Mouse (Mus musculus) C2C12 (cell line): ENCODE measurements around the gene Cdkn2d. TPM values are rescaled to one million over a fixed set of nuclear protein-coding genes. Genes with fewer than 3 reads are reported as not detected.

ENCODE experiments used
- H3K27me3 ChIP-seq: one replicate; pipeline ENCODE4 v1.6.1; 2011; ENCODE audit not compliant: control insufficient read depth, insufficient read depth, insufficient read length
- H3K36me3 ChIP-seq: one replicate; pipeline ENCODE4 v1.6.1; 2011; ENCODE audit not compliant: control insufficient read depth, insufficient read depth
- H3K4me3 ChIP-seq: one replicate; pipeline ENCODE4 v1.5.1; 2011; ENCODE audit warnings: mild to moderate bottlenecking, control low read depth; ENCODE audit not compliant: poor library complexity, insufficient read depth, severe bottlenecking
- H3K79me2 ChIP-seq: one replicate; pipeline ENCODE4 v1.6.1; 2011; ENCODE audit not compliant: control insufficient read depth, insufficient read depth
- H3K79me3 ChIP-seq: one replicate; pipeline ENCODE4 v1.6.1; 2011; ENCODE audit warnings: low read depth, control low read depth
- H3ac ChIP-seq: one replicate; pipeline ENCODE3; 2011; ENCODE audit warnings: low read depth; ENCODE audit not compliant: control insufficient read depth, insufficient read length
- CEBPB ChIP-seq: IDR thresholded peaks from one replicate; pipeline ENCODE4 v1.6.1; 2011; ENCODE audit warnings: low read depth, mild to moderate bottlenecking, control low read depth, moderate library complexity
- CTCF ChIP-seq: IDR thresholded peaks from one replicate; pipeline ENCODE4 v1.5.1; 2011; ENCODE audit not compliant: control insufficient read depth, insufficient read depth, insufficient read length
- FOSL1 ChIP-seq: IDR thresholded peaks from one replicate; pipeline ENCODE4 v1.8.0; 2011; ENCODE audit warnings: mild to moderate bottlenecking, low read length; ENCODE audit not compliant: poor library complexity, insufficient read depth, severe bottlenecking
- MAX ChIP-seq: IDR thresholded peaks from one replicate; pipeline ENCODE4 v1.6.1; 2011; ENCODE audit warnings: mild to moderate bottlenecking, control low read depth
- MYOD1 ChIP-seq: IDR thresholded peaks from one replicate; pipeline ENCODE4 v1.6.1; 2011; ENCODE audit warnings: low read depth; ENCODE audit not compliant: control insufficient read depth, insufficient read length
- MYOG ChIP-seq: IDR thresholded peaks from one replicate; pipeline ENCODE4 v1.6.1; 2011; ENCODE audit not compliant: control insufficient read depth, insufficient read length; ENCODE audit errors: extremely low read depth
- USF1 ChIP-seq: IDR thresholded peaks from one replicate; pipeline ENCODE4 v1.6.1; 2011; ENCODE audit warnings: low read depth, mild to moderate bottlenecking, control low read depth, moderate library complexity
- polyA plus RNA-seq: library from polyadenylated mRNA; unstranded; fragments of >200 nt; fragmentation: generic; extraction: Trizol; gene quantifications from one replicate; pipeline ENCODE4 v1.2.1, GENCODE M21; 2012; ENCODE audit warnings: missing spikeins

The Cdkn2d gene
- polyA plus RNA-seq, 1 experiment: 49.4 TPM

DNA sequence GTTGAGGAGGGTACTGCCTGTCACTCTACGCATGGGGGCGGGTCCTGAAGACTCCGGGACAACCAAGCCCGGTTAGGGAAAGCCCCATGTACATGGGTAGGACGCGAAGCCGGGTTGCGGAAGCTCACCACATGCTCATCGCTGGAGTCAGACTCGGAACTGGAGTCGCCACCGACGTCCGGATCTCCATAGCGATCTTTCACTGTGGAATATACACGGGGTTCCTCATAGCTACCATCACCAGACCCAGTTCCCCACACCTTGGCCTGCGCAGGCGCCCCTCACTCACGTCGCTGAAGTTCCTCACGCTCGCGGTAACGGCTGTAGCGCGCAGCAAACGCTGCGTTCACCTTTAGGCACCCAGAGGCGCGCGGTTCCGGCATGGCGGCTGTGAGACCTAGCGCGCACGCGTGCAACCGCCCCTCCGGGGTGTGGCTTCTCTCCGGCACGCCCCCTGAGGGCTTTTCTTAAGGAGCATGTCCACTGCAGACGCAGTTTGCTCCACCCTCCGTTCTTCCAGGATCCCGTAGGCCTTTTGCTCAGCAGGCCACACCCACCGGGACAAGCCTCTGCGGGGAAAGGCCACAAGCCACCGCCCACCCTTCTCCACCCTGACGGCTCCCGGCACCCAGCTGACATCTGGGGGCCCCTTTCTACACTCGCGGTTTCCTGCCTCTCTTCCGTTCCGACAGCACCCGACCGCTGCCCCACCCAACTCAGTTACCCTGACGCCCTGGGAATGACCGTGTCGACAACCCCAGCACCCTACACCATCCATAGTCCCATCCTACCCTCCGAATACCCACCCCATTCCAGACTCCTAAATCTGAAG is 3.4 kb downstream of the Cdkn2d start, which contains the start of gene Kri1:
Gene Kri1 (minus strand): TSS at position 399 of the 832 bp plus-strand sequence.
- Histone ChIP-seq H3K36me3 (peaks cover 19% of the 10 kb centered on the region), H3K27me3 (no peaks in the 10 kb centered on the region), H3ac (peak within 1 kb of the TSS; percentile 80), H3K79me3 (peaks cover 31% of the 10 kb centered on the region), H3K79me2 (peaks cover 50% of the 10 kb centered on the region), H3K4me3 (peak within 1 kb of the TSS; percentile 86)
- TF ChIP-seq MAX: peak; percentile 59
- TF ChIP-seq MYOD1: no peak

DNA sequence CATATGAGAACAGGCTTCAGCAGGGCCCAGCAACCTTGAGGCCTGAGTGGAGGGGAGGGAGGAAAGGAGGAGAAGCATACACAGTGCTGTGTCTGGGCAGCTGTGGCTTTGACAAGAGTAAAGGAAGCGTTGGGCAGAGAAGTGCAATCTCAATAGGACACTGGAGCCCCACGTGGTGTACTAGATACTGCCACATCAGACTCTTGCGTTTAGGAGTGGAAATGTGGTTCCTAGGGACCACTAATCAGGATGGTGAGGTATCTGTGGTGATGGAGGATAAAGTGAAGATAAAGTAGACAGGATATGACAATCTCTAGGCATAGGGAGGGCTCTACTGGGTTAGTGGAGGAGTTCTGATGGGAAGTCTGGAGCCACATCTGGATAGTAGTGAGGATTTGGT is 4.5 kb downstream of the Cdkn2d start:
- H3K79me2 ChIP-seq: peaks cover 50% of the 10 kb centered on the region
- peaks cover 28% of the 10 kb centered on the region for H3K36me3 ChIP-seq
- H3K27me3 ChIP-seq: no peaks in the 10 kb centered on the region
- H3K79me3 ChIP-seq: peaks cover 31% of the 10 kb centered on the region
- H3K4me3 ChIP-seq: no peak overlapping the region
- no peak for TF ChIP-seq FOSL1
- no peak for TF ChIP-seq CTCF
- TF ChIP-seq CEBPB: no peak
- no peak for TF ChIP-seq MYOG
- TF ChIP-seq MAX: no peak
- TF ChIP-seq MYOD1: no peak
- TF ChIP-seq USF1: no peak
- peak overlapping the region; percentile 53 for H3ac ChIP-seq

DNA sequence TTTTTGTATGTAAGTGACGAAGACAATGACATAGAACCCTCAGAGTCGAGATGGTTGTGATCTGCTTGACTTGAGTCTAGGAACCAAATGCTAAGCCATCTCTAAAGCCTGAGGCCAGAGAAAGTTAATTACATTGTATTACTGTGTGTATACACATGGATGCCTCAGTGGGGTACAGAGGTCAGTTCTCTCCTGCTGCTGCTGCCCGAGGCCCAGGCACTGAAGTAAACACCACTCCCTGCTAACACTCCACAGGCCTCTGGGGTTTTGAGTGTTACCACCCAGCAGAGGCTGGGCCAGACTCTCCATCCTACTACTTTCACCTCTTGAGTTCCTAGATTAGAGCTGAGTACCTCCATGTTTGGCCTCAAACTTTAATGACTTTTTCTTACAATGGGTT is 7.2 kb downstream of the Cdkn2d start:
- Histone ChIP-seq H3K79me2 (peaks cover 32% of the 10 kb centered on the region), H3K36me3 (peaks cover 51% of the 10 kb centered on the region), H3K4me3 (no peak overlapping the region), H3K27me3 (no peaks in the 10 kb centered on the region), H3K79me3 (peaks cover 17% of the 10 kb centered on the region), H3ac (no peak overlapping the region)
- no peak for TF ChIP-seq USF1
- no peak for TF ChIP-seq MYOD1
- no peak for TF ChIP-seq FOSL1
- no peak for TF ChIP-seq MAX
- TF ChIP-seq CTCF: no peak
- TF ChIP-seq MYOG: no peak
- TF ChIP-seq CEBPB: no peak

DNA sequence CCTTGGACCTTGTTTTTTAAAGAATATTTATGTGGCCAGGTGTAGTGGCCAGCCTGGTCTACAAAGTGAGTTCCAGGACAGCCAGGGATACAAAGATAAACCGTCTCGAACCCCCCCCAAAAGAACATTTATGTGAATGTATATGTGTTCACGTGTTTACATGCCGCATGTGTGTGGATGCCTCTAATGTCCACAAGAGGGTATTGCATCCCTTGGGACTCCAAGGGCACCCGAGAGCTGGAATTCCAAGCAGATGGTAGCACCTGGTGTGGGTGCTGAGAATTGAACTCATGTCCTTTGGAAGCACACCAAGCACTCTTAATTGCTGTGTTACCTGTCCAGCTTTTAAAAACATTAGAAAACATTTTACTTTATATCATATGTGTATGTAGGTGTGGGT is 7.6 kb downstream of the Cdkn2d start:
- peaks cover 14% of the 10 kb centered on the region for H3K79me3 ChIP-seq
- no peak for TF ChIP-seq FOSL1
- no peak for TF ChIP-seq MYOD1
- TF ChIP-seq MAX: no peak
- no peak for TF ChIP-seq USF1
- TF ChIP-seq CEBPB: no peak
- no peak for TF ChIP-seq CTCF
- no peak for TF ChIP-seq MYOG
- no peak overlapping the region for H3K4me3 ChIP-seq
- H3ac ChIP-seq: no peak overlapping the region
- no peaks in the 10 kb centered on the region for H3K27me3 ChIP-seq
- H3K79me2 ChIP-seq: peaks cover 29% of the 10 kb centered on the region
- peaks cover 55% of the 10 kb centered on the region for H3K36me3 ChIP-seq

DNA sequence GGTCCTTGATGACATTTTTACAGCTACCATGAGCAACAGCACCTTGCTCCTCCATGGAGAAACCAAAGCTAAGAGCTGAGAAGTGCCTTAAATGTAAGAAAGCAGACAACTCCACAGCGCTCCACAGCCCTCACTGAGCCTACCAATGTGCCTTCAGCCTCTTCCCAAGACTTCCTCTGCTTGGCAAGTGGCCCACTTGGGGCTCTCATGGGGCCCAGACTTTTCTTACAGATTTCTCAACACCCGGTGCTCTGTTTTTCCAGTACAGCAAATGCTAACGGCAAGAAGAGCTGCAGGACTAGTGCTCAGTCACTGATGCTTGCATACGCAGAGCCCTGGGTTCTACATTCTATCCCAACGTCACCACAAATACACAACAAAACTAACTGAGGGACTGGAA is 13.4 kb downstream of the Cdkn2d start:
- no peaks in the 10 kb centered on the region for H3K27me3 ChIP-seq
- TF ChIP-seq MYOD1 (no peak), MYOG (no peak), CTCF (no peak), CEBPB (no peak), USF1 (no peak), FOSL1 (no peak), MAX (no peak)
- H3K36me3 ChIP-seq: peaks cover 92% of the 10 kb centered on the region
- H3K4me3 ChIP-seq: no peak overlapping the region
- no peak overlapping the region for H3ac ChIP-seq
- H3K79me3 ChIP-seq: peaks cover 1% of the 10 kb centered on the region
- no peaks in the 10 kb centered on the region for H3K79me2 ChIP-seq

DNA sequence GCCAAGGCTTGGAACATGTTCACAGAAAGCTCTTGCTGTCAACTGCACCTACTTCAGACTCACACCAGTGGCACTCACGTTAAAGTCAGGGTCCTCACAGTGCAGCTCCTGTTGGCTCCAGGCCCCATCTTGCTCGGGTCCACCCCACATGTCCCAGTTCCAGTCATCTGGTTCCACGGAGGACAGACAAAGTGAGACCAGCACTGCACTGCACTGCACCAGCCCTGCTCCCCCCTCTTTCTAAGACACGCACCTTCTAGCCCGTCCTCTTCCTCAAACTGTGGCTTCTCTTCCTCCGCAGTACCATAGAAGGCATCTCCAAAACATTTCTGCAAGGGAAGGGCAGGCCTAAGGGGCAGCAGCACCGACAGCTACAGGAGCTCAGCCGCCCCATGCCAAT is 14.9 kb downstream of the Cdkn2d start:
- no peak for TF ChIP-seq MYOG
- TF ChIP-seq USF1: no peak
- TF ChIP-seq MYOD1: no peak
- no peak for TF ChIP-seq CEBPB
- TF ChIP-seq FOSL1: no peak
- TF ChIP-seq MAX: no peak
- TF ChIP-seq CTCF: no peak
- H3K27me3 ChIP-seq: no peaks in the 10 kb centered on the region
- no peak overlapping the region for H3ac ChIP-seq
- H3K79me2 ChIP-seq: no peaks in the 10 kb centered on the region
- peaks cover 87% of the 10 kb centered on the region for H3K36me3 ChIP-seq
- no peak overlapping the region for H3K4me3 ChIP-seq
- H3K79me3 ChIP-seq: peaks cover 1% of the 10 kb centered on the region
